Mouse (Mus musculus) spleen, adult 2 months (tissue): ENCODE results near the gene Slc9a2. TPM values are rescaled to one million over a fixed set of nuclear protein-coding genes. Genes with fewer than 3 reads are reported as not detected.

Source experiments
- DNase-seq, 2 experiments: peaks; one replicate each; pipeline versions ENCODE4 v3.0.0 to v3.0.0-alpha.2; 2012 to 2021; ENCODE audit warnings: low spot score in 2 of 2, low read depth in 1 of 2
- H3K27ac ChIP-seq: fragments of 200-500 bp; 2 replicates; pipeline ENCODE4 v1.5.1; 2012; ENCODE audit warnings: low read length, inconsistent platforms; ENCODE audit not compliant: insufficient read depth
- H3K27me3 ChIP-seq: fragments of 200-500 bp; 2 replicates; pipeline ENCODE4 v1.6.1; 2012; ENCODE audit warnings: mild to moderate bottlenecking, moderate library complexity, low read length, inconsistent platforms; ENCODE audit not compliant: control insufficient read depth, insufficient read depth
- H3K36me3 ChIP-seq: fragments of 200-500 bp; 2 replicates; pipeline ENCODE4 v1.6.1; 2012; ENCODE audit warnings: mild to moderate bottlenecking, low read length, inconsistent platforms; ENCODE audit not compliant: control insufficient read depth, insufficient read depth
- H3K4me1 ChIP-seq: fragments of 200-500 bp; 2 replicates; pipeline ENCODE4 v1.6.1; 2011; ENCODE audit warnings: inconsistent platforms; ENCODE audit not compliant: control insufficient read depth, insufficient read depth, insufficient read length
- H3K4me3 ChIP-seq: fragments of 200-500 bp; 2 replicates; pipeline ENCODE4 v1.5.1; 2011; ENCODE audit warnings: mild to moderate bottlenecking, inconsistent platforms; ENCODE audit not compliant: insufficient read depth, insufficient read length; ENCODE audit errors: extremely low read depth
- CTCF ChIP-seq: fragments of 200-500 bp; IDR thresholded peaks from 2 replicates; pipeline ENCODE4 v1.5.1; 2011; ENCODE audit warnings: mild to moderate bottlenecking, inconsistent platforms; ENCODE audit not compliant: insufficient read depth, insufficient read length, insufficient replicate concordance; ENCODE audit errors: extremely low read depth
- POLR2A ChIP-seq: fragments of 200-500 bp; IDR thresholded peaks from 2 replicates; pipeline ENCODE4 v1.6.1; 2011; ENCODE audit warnings: low read depth, low read length, inconsistent platforms
- WGBS: fragments of 180-500 bp; shearing (Covaris S2); methylation state at CpG from one replicate; pipeline ENCODE4 v1.1.7; 2018; 5-methylcytosine and 5-hydroxymethylcytosine counted together
- polyA plus RNA-seq: library from polyadenylated mRNA; depleted of rRNA; stranded (reverse); fragments of >200 nt; gene quantifications from 2 replicates; pipeline ENCODE4 v1.2.3, GENCODE M21; 2012; rRNA removed

Gene Slc9a2
- polyA plus RNA-seq, 1 experiment, result 0.09 TPM

DNA sequence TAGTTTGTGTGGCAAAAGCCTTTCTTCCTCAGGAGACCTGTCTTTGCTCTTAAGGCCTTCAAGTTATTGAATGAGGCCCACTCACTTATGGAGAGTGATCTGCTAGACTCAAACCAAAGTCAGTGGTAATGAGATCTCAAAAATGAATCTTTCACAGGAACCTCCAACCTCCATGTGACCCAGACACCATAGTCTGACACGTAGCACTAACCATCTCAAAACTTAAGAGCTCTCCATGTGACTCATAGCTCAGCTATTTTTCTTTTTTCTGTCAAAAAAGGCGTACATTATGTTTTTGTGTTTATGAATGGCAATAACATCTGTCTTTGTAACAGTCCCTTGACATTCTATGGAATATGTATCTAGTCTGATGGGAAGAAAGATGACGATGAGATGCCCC is 128.3 kb downstream of the Slc9a2 start:
- Histone ChIP-seq H3K4me1 (no peaks in the 10 kb centered on the region), H3K27ac (no peak overlapping the region), H3K36me3 (no peaks in the 10 kb centered on the region), H3K27me3 (no peaks in the 10 kb centered on the region), H3K4me3 (no peak overlapping the region)
- TF ChIP-seq POLR2A, result no peak
- TF ChIP-seq CTCF, result no peak
- DNase-seq, result no peak
- WGBS, result 83% methylated on average over 3 of the region's 3 CpGs

- no peak overlapping the region for H3K27ac ChIP-seq
- H3K4me3 ChIP-seq, result no peak overlapping the region
- TF ChIP-seq CTCF (no peak), POLR2A (no peak)
- H3K4me1 ChIP-seq, result no peaks in the 10 kb centered on the region
- 67% methylated on average over 16 of the region's 16 CpGs for WGBS
- no peaks in the 10 kb centered on the region for H3K27me3 ChIP-seq
- no peak for DNase-seq
- H3K36me3 ChIP-seq, result no peaks in the 10 kb centered on the region
Measured at GRCm38 (mm10) chr1:40815071-40815845, 134.9 kb downstream of the Slc9a2 start.

Other genes starting within 250 kb of the Slc9a2 start
- 2.2 and 2.3 TPM in 2 replicates for gene Il18r1, start 215.0 kb upstream of the Slc9a2 start, polyA plus RNA-seq
- gene Il18rap, start 165.2 kb upstream of the Slc9a2 start, polyA plus RNA-seq, result 2.1 TPM in 2 replicates
- gene Slc9a4, start 100.5 kb upstream of the Slc9a2 start, polyA plus RNA-seq, result 0.02 and 0.05 TPM in 2 replicates
- 0.83 and 1.00 TPM in 2 replicates for gene Mfsd9, start 110.1 kb downstream of the Slc9a2 start, polyA plus RNA-seq
- gene Tmem182, start 125.0 kb downstream of the Slc9a2 start, polyA plus RNA-seq, result 0.02 and 0.07 TPM in 2 replicates